Mouse (Mus musculus) midbrain, embryonic 11.5 days (tissue): ENCODE measurements at regions not wholly inside any gene's neighbourhood (a gene's known extent, or its start where the extent isn't known, plus 50 kb on each side); places are given as distances from the start of the nearest gene placed in this dataset.

ENCODE experiments used
- ATAC-seq: fragments of 200-750 bp; cut with Nextera tagmentation; 2 replicates; pipeline ENCODE4 v1.8.0; 2017; ENCODE audit warnings: moderate TSS enrichment, moderate library complexity; ENCODE audit not compliant: low FRiP score
- DNase-seq: peaks from one replicate; pipeline ENCODE4 v3.0.0; 2015; ENCODE audit warnings: low spot score; ENCODE audit errors: missing footprints
- H3K27ac ChIP-seq: fragments of 300-500 bp; sonication (generic); 2 replicates; pipeline ENCODE4 v1.5.1; 2014; ENCODE audit warnings: low read depth, low read length
- H3K27me3 ChIP-seq: fragments of 300-500 bp; sonication (generic); 2 replicates; pipeline ENCODE4 v1.6.1; 2014; ENCODE audit warnings: mild to moderate bottlenecking, low read length, moderate library complexity, mixed read lengths; ENCODE audit not compliant: control insufficient read depth, insufficient read depth
- H3K36me3 ChIP-seq: fragments of 300-500 bp; sonication (generic); 2 replicates; pipeline ENCODE4 v1.6.1; 2014; ENCODE audit warnings: mild to moderate bottlenecking, low read length, moderate library complexity, mixed read lengths; ENCODE audit not compliant: control insufficient read depth, insufficient read depth
- H3K4me1 ChIP-seq: fragments of 300-500 bp; sonication (generic); 2 replicates; pipeline ENCODE4 v1.6.1; 2014; ENCODE audit warnings: low read length; ENCODE audit not compliant: control insufficient read depth, insufficient read depth
- H3K4me2 ChIP-seq: fragments of 300-500 bp; sonication (generic); 2 replicates; pipeline ENCODE4 v1.6.1; 2014; ENCODE audit warnings: mild to moderate bottlenecking, moderate library complexity
- H3K4me3 ChIP-seq: fragments of 300-500 bp; sonication (generic); 2 replicates; pipeline ENCODE4 v1.5.1; 2014; ENCODE audit warnings: low read depth, low read length
- H3K9ac ChIP-seq: fragments of 300-500 bp; sonication (generic); 2 replicates; pipeline ENCODE4 v1.6.1; 2014; ENCODE audit warnings: low read length
- H3K9me3 ChIP-seq: fragments of 300-500 bp; sonication (generic); 2 replicates; pipeline ENCODE4 v1.6.1; 2016; ENCODE audit warnings: low read length; ENCODE audit not compliant: control insufficient read depth
- WGBS: fragments of 180-500 bp; shearing (Covaris S2); extraction: QIAGEN DNeasy Blood & Tissue Kit; methylation state at CpG from one replicate; pipeline ENCODE4 v1.1.7; 2014; 5-methylcytosine and 5-hydroxymethylcytosine counted together

DNA sequence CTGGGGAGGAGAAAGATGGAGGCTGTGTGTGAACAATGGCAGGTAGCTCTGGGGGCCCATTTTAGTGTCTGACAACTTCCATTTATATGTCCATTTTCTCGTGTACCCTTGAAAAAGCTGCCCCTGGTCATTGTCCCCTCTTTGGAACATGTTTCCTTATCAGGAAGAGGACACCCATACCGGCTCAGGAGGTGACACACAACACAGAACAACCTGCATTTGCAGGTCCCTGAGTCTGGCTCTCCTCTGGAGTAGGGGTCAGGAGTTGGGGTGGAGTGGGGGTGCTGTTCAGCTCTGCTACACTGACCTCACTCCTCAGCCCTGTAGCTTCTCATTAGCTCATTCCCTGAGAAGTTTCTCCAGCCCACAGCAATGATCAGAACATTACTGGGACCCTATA lies 61.7 kb upstream of the Stx16 start:
- DNase-seq, result no peak
- Histone ChIP-seq H3K4me1 (no peaks in the 10 kb centered on the region), H3K9ac (no peak overlapping the region), H3K27me3 (no peaks in the 10 kb centered on the region), H3K4me3 (no peak overlapping the region), H3K27ac (no peak overlapping the region), H3K4me2 (no peak overlapping the region), H3K9me3 (no peaks in the 10 kb centered on the region), H3K36me3 (no peaks in the 10 kb centered on the region)
- 79% methylated on average over 2 of the region's 2 CpGs for WGBS
- ATAC-seq, result no peak

DNA sequence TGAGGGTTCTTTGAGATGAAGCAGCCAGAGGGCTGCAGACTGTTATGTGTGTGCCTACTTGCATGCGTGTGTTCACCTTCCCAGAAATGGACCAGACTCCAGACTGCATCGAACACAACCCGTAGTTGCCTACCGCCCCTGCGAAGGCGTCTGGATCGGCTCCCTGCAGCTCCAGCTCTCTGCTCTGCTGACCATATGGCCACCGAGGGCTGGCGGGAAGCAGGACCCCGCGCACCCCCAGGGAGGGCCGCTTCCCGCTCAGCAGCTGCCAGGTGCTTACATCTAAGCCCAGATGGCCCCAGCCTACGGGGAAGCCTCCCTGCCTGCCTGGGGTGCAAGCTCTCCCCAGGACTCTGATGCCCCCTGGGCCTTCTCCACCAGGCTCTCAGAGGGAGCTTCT lies 60.8 kb upstream of the Stx16 start:
- Histone ChIP-seq H3K27ac (no peak overlapping the region), H3K9ac (no peak overlapping the region), H3K36me3 (no peaks in the 10 kb centered on the region), H3K4me2 (no peak overlapping the region), H3K9me3 (no peaks in the 10 kb centered on the region), H3K27me3 (no peaks in the 10 kb centered on the region), H3K4me3 (no peak overlapping the region), H3K4me1 (no peaks in the 10 kb centered on the region)
- DNase-seq, result no peak
- peak; percentile 48; the same call in 1 of the 2 replicates for ATAC-seq
- WGBS, result 54% methylated on average over 14 of the region's 14 CpGs

DNA sequence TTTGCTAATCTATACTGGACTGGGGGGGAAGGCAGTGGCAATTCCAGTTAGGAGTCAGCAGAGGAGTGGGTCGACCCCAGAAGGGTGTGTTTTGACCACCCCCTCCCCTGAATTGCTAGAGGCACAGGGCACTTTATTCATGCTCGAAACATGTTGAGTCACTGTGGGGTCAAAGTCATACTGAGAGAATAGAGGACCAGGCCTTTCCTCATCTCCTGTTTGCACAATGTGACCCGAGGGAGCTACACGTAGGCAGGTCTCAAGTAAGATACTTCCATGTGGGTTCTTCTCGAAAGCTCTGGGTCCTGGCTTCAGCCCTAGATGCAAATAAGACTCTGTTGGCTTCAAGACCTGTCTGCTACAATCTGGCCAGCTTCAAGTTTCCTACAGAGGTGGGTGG lies 60.0 kb upstream of the Stx16 start:
- no peaks in the 10 kb centered on the region for H3K4me1 ChIP-seq
- no peak overlapping the region for H3K4me2 ChIP-seq
- H3K36me3 ChIP-seq, result no peaks in the 10 kb centered on the region
- no peak overlapping the region for H3K27ac ChIP-seq
- WGBS, result 93% methylated on average over 5 of the region's 5 CpGs
- H3K9ac ChIP-seq, result no peak overlapping the region
- no peaks in the 10 kb centered on the region for H3K27me3 ChIP-seq
- no peak overlapping the region for H3K4me3 ChIP-seq
- no peak for ATAC-seq
- no peaks in the 10 kb centered on the region for H3K9me3 ChIP-seq
- peak; percentile 19 for DNase-seq

DNA sequence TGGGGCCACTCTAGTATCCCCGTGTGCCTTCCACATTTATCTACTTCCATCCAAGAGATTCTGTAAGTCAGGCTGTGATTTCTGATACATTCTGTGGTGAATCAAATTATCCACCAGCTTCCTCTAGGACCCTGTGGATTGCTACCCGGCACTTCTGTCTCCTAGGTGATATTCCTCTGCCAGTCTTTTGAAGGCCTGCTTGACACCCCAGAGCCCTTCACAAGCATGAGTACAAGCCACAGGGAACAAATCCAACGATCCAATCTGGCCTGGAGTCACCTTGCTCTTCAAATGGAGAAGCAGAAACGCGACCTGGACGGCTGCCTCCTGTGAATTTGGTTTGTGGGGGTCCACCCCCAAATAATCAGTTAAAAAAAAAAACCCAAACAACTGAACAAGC lies 59.1 kb upstream of the Stx16 start:
- H3K9ac ChIP-seq, result no peak overlapping the region
- no peak overlapping the region for H3K4me3 ChIP-seq
- DNase-seq, result peak; percentile 73
- H3K9me3 ChIP-seq, result no peaks in the 10 kb centered on the region
- H3K27ac ChIP-seq, result no peak overlapping the region
- no peak overlapping the region for H3K4me2 ChIP-seq
- no peaks in the 10 kb centered on the region for H3K36me3 ChIP-seq
- 63% methylated on average over 6 of the region's 6 CpGs for WGBS
- no peaks in the 10 kb centered on the region for H3K4me1 ChIP-seq
- H3K27me3 ChIP-seq, result no peaks in the 10 kb centered on the region
- no peak for ATAC-seq

DNA sequence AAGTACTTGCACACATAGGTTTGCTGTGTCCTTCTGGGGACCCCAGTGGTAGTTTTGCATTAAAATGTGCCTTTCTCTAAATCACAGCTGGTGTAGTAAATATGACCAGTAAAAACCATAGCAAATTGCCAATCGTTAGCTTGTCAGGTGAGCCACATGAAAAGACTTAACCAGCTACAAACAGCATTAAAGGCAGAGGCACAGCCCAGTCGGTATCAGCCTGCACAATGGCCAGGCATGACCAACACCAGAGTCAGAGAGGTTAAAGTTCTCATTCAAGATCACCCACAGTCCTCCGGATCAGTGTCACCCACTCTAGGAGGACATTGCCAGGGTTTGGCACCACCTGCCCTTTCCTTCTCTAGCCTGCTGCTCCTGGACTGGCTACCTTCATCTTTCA lies 58.5 kb upstream of the Stx16 start:
- H3K27ac ChIP-seq, result no peak overlapping the region
- ATAC-seq, result no peak
- no peak overlapping the region for H3K9ac ChIP-seq
- H3K4me3 ChIP-seq, result no peak overlapping the region
- DNase-seq, result peak; percentile 65
- H3K9me3 ChIP-seq, result no peaks in the 10 kb centered on the region
- no peaks in the 10 kb centered on the region for H3K27me3 ChIP-seq
- no peak overlapping the region for H3K4me2 ChIP-seq
- WGBS, result 66% methylated on average over 3 of the region's 3 CpGs
- no peaks in the 10 kb centered on the region for H3K4me1 ChIP-seq
- H3K36me3 ChIP-seq, result no peaks in the 10 kb centered on the region

DNA sequence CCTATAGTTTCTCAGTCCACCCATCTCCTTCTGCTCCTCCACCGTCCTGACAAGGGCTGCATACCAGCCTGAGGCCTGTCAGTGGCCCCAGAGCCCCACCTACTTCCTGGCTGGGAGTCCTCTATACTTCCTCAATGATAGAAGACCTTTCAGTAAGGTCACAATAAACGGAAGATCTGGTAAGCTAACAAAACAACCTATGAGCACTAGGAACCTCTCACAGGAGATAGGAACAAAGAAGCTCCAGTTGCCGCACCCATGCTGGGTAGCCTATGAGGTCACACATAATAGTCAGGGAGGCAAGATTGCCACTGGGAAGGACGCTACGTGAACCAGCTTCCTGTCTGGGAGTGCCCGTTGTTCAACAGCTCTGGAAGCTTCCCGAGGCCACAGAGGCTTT lies 58.1 kb upstream of the Stx16 start:
- Histone ChIP-seq H3K4me1 (no peaks in the 10 kb centered on the region), H3K27me3 (no peaks in the 10 kb centered on the region), H3K9me3 (no peaks in the 10 kb centered on the region), H3K9ac (no peak overlapping the region), H3K36me3 (no peaks in the 10 kb centered on the region), H3K4me2 (no peak overlapping the region), H3K27ac (no peak overlapping the region), H3K4me3 (no peak overlapping the region)
- DNase-seq (peak; percentile 65), ATAC-seq (no peak)
- WGBS, result 79% methylated on average over 7 of the region's 7 CpGs

DNA sequence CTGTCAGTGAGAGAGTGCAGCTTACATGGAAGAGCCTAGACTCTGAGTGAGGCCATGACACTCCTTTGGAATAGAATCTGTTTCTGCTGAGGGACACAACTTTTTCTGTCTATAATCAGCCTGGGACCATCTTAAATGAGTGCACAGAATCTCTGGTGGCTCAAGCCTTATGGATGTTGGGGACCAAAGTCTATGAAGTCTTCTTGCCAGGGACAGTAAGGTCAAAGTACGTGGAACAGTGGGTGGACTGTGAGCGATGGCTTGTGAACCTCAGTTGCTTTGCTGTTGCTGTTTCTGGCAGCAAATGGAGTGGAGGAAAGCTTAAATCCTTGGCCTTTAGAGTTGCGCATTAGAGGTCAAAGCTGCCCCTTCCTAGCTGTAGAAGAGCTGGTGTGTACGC lies 57.1 kb upstream of the Stx16 start:
- ATAC-seq, result no peak
- Histone ChIP-seq H3K9ac (no peak overlapping the region), H3K4me2 (no peak overlapping the region), H3K36me3 (no peaks in the 10 kb centered on the region), H3K9me3 (no peaks in the 10 kb centered on the region), H3K27ac (no peak overlapping the region), H3K4me3 (no peak overlapping the region), H3K27me3 (no peaks in the 10 kb centered on the region), H3K4me1 (no peaks in the 10 kb centered on the region)
- 95% methylated on average over 4 of the region's 4 CpGs for WGBS
- peak; percentile 64 for DNase-seq

DNA sequence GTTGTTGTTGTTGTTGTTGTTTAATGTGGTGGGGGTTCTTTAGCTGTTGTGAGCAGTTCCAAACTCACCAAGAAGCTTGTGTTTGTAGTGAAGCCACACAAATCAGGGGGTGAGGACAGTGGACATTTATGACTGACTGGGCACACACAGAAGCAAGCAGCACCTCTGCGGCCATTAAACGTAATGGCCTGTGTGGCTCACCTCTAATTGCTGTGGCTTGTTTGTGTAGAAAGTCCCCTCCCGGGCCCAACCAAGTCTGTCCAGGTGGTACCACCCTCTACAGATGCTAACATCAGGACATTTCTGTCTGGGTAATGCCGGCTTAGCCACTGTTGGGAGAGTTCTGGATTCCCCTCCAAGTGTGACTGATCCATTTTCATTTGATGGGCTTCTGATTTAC lies 56.1 kb upstream of the Stx16 start:
- DNase-seq, result peak; percentile 76
- Histone ChIP-seq H3K4me2 (no peak overlapping the region), H3K27ac (no peak overlapping the region), H3K4me3 (no peak overlapping the region), H3K9me3 (no peaks in the 10 kb centered on the region), H3K27me3 (no peaks in the 10 kb centered on the region), H3K36me3 (no peaks in the 10 kb centered on the region), H3K9ac (no peak overlapping the region), H3K4me1 (no peaks in the 10 kb centered on the region)
- no peak for ATAC-seq
- WGBS, result 81% methylated on average over 4 of the region's 4 CpGs

DNA sequence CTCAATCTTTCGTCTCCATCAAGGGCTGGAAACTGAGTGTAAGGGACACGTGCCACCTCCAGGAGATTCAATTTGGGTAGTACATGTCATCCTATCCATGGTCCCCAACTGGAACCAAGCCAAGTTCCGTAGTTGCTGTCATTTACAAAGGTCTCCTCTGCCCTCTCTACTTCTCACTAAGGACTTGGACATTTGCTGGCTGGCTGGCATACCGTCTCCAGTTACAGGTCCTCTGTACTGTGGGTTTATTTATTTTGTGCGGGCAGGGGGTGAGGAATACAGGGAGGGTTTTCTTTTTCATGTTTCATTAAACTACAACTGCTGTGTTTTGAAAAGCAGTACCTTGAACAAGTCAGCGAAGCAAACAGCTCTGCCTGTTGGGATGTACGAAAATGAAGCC lies 55.7 kb upstream of the Stx16 start:
- Histone ChIP-seq H3K27me3 (no peaks in the 10 kb centered on the region), H3K4me3 (no peak overlapping the region), H3K4me1 (no peaks in the 10 kb centered on the region), H3K9ac (no peak overlapping the region), H3K4me2 (no peak overlapping the region), H3K27ac (no peak overlapping the region), H3K36me3 (no peaks in the 10 kb centered on the region), H3K9me3 (no peaks in the 10 kb centered on the region)
- no peak for ATAC-seq
- peak; percentile 77 for DNase-seq
- 84% methylated on average over 7 of the region's 7 CpGs for WGBS

DNA sequence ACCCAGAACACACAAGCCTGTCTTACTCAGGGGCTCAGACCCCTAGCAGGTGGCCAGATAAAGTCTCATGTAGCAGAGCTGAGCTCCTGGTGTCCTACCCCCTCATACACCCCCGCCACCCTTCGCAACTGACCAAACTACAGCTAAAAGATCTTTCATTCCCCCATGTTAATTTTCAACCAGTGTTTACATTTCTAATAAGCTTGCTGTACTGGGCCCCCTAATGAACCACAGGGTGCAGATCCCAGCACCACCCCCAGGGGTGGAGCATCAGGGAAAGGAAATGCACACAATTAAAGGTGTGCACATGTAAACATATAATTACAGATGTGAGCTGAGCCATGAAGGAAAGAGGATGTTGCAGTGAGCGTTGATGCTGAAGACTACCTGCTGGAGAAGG lies 54.6 kb upstream of the Stx16 start:
- ATAC-seq, result no peak
- H3K4me2 ChIP-seq, result no peak overlapping the region
- no peaks in the 10 kb centered on the region for H3K9me3 ChIP-seq
- H3K27ac ChIP-seq, result no peak overlapping the region
- no peaks in the 10 kb centered on the region for H3K36me3 ChIP-seq
- H3K9ac ChIP-seq, result no peak overlapping the region
- 93% methylated on average over 3 of the region's 3 CpGs for whole genome bisulfite sequencing
- no peaks in the 10 kb centered on the region for H3K4me1 ChIP-seq
- H3K27me3 ChIP-seq, result no peaks in the 10 kb centered on the region
- peak; percentile 37 for DNase-seq
- H3K4me3 ChIP-seq, result no peak overlapping the region
